Mouse (Mus musculus): ENCODE results near the gene Mrpl53. TPM values are rescaled to one million over a fixed set of nuclear protein-coding genes. Genes with fewer than 3 reads are reported as not detected.

Mrpl53 gene
- polyA plus RNA-seq, 1 experiment, result 83.6 TPM

- TF ChIP-seq CTCF (IDR thresholded peaks at IDR 0.05; ENCODE audit: borderline replicate concordance, control insufficient read depth, extremely low read depth, insufficient read depth, low read length, poor library complexity), result no peak
- TF ChIP-seq POLR2A (IDR thresholded peaks at IDR 0.05; ENCODE audit: control insufficient read depth, extremely low read depth, insufficient read depth, low read length, poor library complexity), result no peak
- WGBS, result 79% methylated on average over 11 of the region's 11 CpGs
- no peak overlapping the region for H3K4me3 ChIP-seq (ENCODE audit: control insufficient read depth, insufficient read depth, low read length)
- DNase-seq, result no peak
- H3K27ac ChIP-seq (ENCODE audit: control insufficient read depth, insufficient read depth, low read length), result no peak overlapping the region
- no peaks in the 10 kb centered on the region; the same call in 1 of the 2 replicates for H3K27me3 ChIP-seq (ENCODE audit: control insufficient read depth, insufficient read depth, low read length)
- no peaks in the 10 kb centered on the region for H3K36me3 ChIP-seq (ENCODE audit: control insufficient read depth, insufficient read depth, low read length)
- H3K4me1 ChIP-seq (replicated peaks; ENCODE audit: control insufficient read depth, insufficient read depth, low read length), result peaks cover 9% of the 10 kb centered on the region
Observed at GRCm38 (mm10) chr6:83142886-83143285, 34.0 kb downstream of the Mrpl53 start.

DNA sequence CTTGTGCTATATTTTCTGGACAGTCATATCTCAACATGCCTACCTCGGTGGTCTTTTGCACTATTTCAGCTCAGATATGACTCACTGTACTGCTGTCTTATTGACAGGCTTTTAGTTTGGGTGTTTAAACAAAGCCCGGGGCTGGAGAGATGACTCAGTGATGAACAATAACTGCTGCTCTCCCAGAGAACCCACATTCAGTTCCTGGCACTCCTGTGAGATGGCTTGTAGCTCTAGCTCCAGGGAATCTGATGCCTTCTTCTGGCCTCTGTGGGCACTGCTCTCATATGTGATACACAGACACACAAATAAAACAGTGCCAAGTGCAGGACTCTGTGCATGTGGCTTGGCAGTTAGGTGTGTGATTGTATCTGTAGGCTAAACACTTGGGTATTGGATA lies 36.4 kb downstream of the Mrpl53 start:
- Histone ChIP-seq H3K27ac (ENCODE audit: control insufficient read depth, insufficient read depth, low read length) (no peak overlapping the region), H3K36me3 (ENCODE audit: control insufficient read depth, insufficient read depth, low read length) (no peaks in the 10 kb centered on the region), H3K4me3 (ENCODE audit: control insufficient read depth, insufficient read depth, low read length) (no peak overlapping the region), H3K27me3 (ENCODE audit: control insufficient read depth, insufficient read depth, low read length) (no peaks in the 10 kb centered on the region; the same call in 1 of the 2 replicates), H3K4me1 (replicated peaks; ENCODE audit: control insufficient read depth, insufficient read depth, low read length) (peaks cover 3% of the 10 kb centered on the region)
- WGBS, result 75% methylated on average over 2 of the region's 2 CpGs
- DNase-seq, result no peak
- no peak for TF ChIP-seq POLR2A (IDR thresholded peaks at IDR 0.05; ENCODE audit: control insufficient read depth, extremely low read depth, insufficient read depth, low read length, poor library complexity)

GRCm38 (mm10) chr6:83145805-83146204 lies 37.0 kb downstream of the Mrpl53 start:
- Histone ChIP-seq H3K4me1 (replicated peaks; ENCODE audit: control insufficient read depth, insufficient read depth, low read length) (peaks cover 3% of the 10 kb centered on the region), H3K27ac (ENCODE audit: control insufficient read depth, insufficient read depth, low read length) (no peak overlapping the region), H3K4me3 (ENCODE audit: control insufficient read depth, insufficient read depth, low read length) (no peak overlapping the region), H3K27me3 (ENCODE audit: control insufficient read depth, insufficient read depth, low read length) (no peaks in the 10 kb centered on the region; the same call in 1 of the 2 replicates), H3K36me3 (ENCODE audit: control insufficient read depth, insufficient read depth, low read length) (no peaks in the 10 kb centered on the region)
- DNase-seq, result no peak
- TF ChIP-seq POLR2A (IDR thresholded peaks at IDR 0.05; ENCODE audit: control insufficient read depth, extremely low read depth, insufficient read depth, low read length, poor library complexity), result no peak
- no peak for TF ChIP-seq CTCF (IDR thresholded peaks at IDR 0.05; ENCODE audit: borderline replicate concordance, control insufficient read depth, extremely low read depth, insufficient read depth, low read length, poor library complexity)
- 70% methylated on average over 9 of the region's 9 CpGs for WGBS

DNA sequence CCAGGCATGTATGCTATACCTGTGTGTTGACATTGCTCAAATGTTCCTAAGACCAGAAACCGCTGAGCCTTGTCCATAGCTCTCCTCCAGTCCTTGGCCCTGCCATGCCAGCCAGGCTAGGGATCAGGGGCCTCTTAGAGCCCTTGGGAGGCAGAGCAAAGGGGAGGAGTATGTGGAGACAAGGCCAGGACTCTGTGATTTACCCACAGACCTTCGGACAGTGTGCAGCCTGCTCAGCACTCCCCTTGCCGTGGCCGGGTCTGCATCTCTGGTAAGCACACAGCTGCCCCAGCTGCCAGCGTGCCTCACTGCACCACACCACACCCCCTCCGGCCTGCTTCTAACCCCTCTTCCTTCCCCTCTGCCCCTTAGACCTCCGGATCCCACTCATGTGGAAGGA lies 38.4 kb downstream of the Mrpl53 start:
- no peak for DNase-seq
- Histone ChIP-seq H3K36me3 (ENCODE audit: control insufficient read depth, insufficient read depth, low read length) (no peaks in the 10 kb centered on the region), H3K4me1 (replicated peaks; ENCODE audit: control insufficient read depth, insufficient read depth, low read length) (peaks cover 3% of the 10 kb centered on the region), H3K27me3 (ENCODE audit: control insufficient read depth, insufficient read depth, low read length) (no peaks in the 10 kb centered on the region; the same call in 1 of the 2 replicates), H3K4me3 (ENCODE audit: control insufficient read depth, insufficient read depth, low read length) (no peak overlapping the region), H3K27ac (ENCODE audit: control insufficient read depth, insufficient read depth, low read length) (no peak overlapping the region)
- WGBS, result 84% methylated on average over 7 of the region's 7 CpGs
- TF ChIP-seq CTCF (IDR thresholded peaks at IDR 0.05; ENCODE audit: borderline replicate concordance, control insufficient read depth, extremely low read depth, insufficient read depth, low read length, poor library complexity), result no peak
- no peak for TF ChIP-seq POLR2A (IDR thresholded peaks at IDR 0.05; ENCODE audit: control insufficient read depth, extremely low read depth, insufficient read depth, low read length, poor library complexity)

DNA sequence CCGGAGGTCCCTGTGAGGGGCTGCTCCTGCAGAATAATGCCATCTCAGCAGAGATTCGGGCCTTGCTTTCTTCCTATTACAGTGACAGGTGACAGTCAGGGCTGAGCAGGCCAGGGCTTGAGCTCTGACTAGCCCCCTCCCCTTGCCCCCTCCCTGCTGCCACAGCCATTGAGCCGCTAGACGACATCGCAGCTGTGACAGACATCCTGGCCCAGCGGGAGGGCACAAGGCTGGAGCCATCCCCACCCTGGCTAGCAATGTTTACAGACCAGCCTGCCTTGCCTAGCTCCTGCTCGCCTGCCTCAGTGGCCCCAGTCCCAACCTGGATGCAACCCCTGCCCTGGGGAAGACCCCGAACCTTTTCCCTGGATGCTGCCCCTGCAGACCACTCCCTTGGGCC lies 42.9 kb downstream of the Mrpl53 start:
- 92% methylated on average over 8 of the region's 8 CpGs for WGBS
- no peaks in the 10 kb centered on the region; the same call in 1 of the 2 replicates for H3K27me3 ChIP-seq (ENCODE audit: control insufficient read depth, insufficient read depth, low read length)
- TF ChIP-seq CTCF (IDR thresholded peaks at IDR 0.05; ENCODE audit: borderline replicate concordance, control insufficient read depth, extremely low read depth, insufficient read depth, low read length, poor library complexity), result no peak
- TF ChIP-seq POLR2A (IDR thresholded peaks at IDR 0.05; ENCODE audit: control insufficient read depth, extremely low read depth, insufficient read depth, low read length, poor library complexity), result no peak

GRCm38 (mm10) chr6:83153038-83153437 lies 44.2 kb downstream of the Mrpl53 start:
- 91% methylated on average over 12 of the region's 12 CpGs for WGBS
- no peaks in the 10 kb centered on the region for H3K36me3 ChIP-seq (ENCODE audit: control insufficient read depth, insufficient read depth, low read length)
- H3K27me3 ChIP-seq (ENCODE audit: control insufficient read depth, insufficient read depth, low read length), result no peaks in the 10 kb centered on the region; the same call in 1 of the 2 replicates
- DNase-seq, result no peak
- H3K27ac ChIP-seq (ENCODE audit: control insufficient read depth, insufficient read depth, low read length), result no peak overlapping the region
- no peak for TF ChIP-seq POLR2A (IDR thresholded peaks at IDR 0.05; ENCODE audit: control insufficient read depth, extremely low read depth, insufficient read depth, low read length, poor library complexity)
- TF ChIP-seq CTCF (IDR thresholded peaks at IDR 0.05; ENCODE audit: borderline replicate concordance, control insufficient read depth, extremely low read depth, insufficient read depth, low read length, poor library complexity), result no peak
- H3K4me1 ChIP-seq (replicated peaks; ENCODE audit: control insufficient read depth, insufficient read depth, low read length), result peaks cover 7% of the 10 kb centered on the region
- H3K4me3 ChIP-seq (ENCODE audit: control insufficient read depth, insufficient read depth, low read length), result no peak overlapping the region

More for the DNA sequence above, 42.9 kb downstream of the Mrpl53 start:
- Histone ChIP-seq H3K4me1 (replicated peaks; ENCODE audit: control insufficient read depth, insufficient read depth, low read length) (peaks cover 7% of the 10 kb centered on the region), H3K4me3 (ENCODE audit: control insufficient read depth, insufficient read depth, low read length) (no peak overlapping the region), H3K36me3 (ENCODE audit: control insufficient read depth, insufficient read depth, low read length) (no peaks in the 10 kb centered on the region), H3K27ac (ENCODE audit: control insufficient read depth, insufficient read depth, low read length) (no peak overlapping the region)
- no peak for DNase-seq

DNA sequence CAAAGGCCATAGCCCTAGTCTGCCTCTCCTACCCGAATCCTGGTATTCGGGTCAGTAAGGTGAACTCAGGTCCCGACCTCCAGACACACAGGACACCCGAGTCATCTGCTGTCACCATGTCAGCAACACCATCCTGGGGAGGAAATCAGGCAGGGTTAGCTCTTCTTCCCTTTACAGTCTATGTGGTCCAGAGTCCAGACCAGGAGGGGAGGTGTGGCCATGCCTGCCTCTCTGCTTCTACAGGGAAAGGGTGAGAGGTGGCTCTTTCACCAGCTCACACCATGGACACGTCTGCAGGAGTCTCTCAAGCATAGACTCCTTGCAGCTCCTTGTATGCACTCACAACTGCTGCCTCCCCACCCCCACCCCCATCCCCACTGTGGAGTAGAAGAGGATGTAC lies 44.6 kb downstream of the Mrpl53 start:
- no peak overlapping the region for H3K4me3 ChIP-seq (ENCODE audit: control insufficient read depth, insufficient read depth, low read length)
- no peak overlapping the region for H3K27ac ChIP-seq (ENCODE audit: control insufficient read depth, insufficient read depth, low read length)
- no peak for TF ChIP-seq POLR2A (IDR thresholded peaks at IDR 0.05; ENCODE audit: control insufficient read depth, extremely low read depth, insufficient read depth, low read length, poor library complexity)
- no peak for TF ChIP-seq CTCF (IDR thresholded peaks at IDR 0.05; ENCODE audit: borderline replicate concordance, control insufficient read depth, extremely low read depth, insufficient read depth, low read length, poor library complexity)
- H3K4me1 ChIP-seq (replicated peaks; ENCODE audit: control insufficient read depth, insufficient read depth, low read length), result peaks cover 7% of the 10 kb centered on the region
- no peak for DNase-seq
- H3K36me3 ChIP-seq (ENCODE audit: control insufficient read depth, insufficient read depth, low read length), result no peaks in the 10 kb centered on the region
- H3K27me3 ChIP-seq (ENCODE audit: control insufficient read depth, insufficient read depth, low read length), result no peaks in the 10 kb centered on the region; the same call in 1 of the 2 replicates
- 81% methylated on average over 5 of the region's 5 CpGs for WGBS

Data from thymus, adult 2 months (tissue).